Mouse (Mus musculus): ENCODE measurements around the gene Srsf3.
"Not testable (repeated sequence)": the region's sequence is repeated elsewhere in the genome, so short reads cannot be mapped to it uniquely, and the experiment has no call there.

Srsf3 gene

GRCm38 (mm10) chr17:29065971-29066370 is 33.5 kb downstream of the Srsf3 start:
- no peak for DNase-seq

DNA sequence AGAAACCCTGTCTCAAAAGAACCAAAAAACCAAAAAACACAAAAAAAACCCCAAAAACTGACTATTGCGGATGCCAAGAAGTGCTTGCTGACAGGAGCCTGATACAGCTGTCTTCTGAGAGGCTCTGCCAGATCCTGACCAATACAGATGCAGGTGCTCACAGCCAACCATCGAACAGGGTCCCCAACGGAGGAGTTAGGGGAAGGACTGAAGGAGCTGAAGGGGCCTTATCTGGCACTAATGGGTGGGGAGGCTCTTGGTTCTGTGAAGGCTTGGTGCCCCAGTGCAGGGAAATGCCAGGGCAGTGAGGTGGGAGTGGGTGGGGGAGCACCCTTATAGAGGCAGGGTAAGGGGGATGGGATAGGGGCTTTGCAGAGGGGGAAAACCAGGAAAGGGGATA is 35.0 kb downstream of the Srsf3 start:
- not testable (repeated sequence) for DNase-seq

DNA sequence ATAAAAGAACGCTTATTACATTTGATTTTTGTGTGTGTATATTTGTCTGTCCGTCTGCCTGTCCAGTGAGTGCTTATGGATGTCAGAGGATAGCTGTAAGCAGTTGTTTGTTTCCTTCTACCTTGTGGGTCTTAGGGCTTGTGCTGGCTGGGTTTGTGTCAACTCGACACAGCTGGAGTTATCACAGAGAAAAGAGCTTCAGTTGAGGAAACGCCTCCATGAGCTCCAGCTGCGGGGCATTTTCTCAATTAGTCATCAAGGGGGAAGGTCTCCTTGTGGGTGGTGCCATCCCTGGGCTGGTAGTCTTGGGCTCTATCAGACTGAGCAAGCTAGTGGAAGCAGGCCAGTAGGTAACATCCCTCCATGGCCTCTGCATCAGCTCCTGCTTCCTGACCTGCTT is 35.4 kb downstream of the Srsf3 start:
- no peak for DNase-seq

GRCm38 (mm10) chr17:29069063-29069462 is 36.6 kb downstream of the Srsf3 start:
- no peak for DNase-seq

- DNase-seq, result no peak
These were observed 39.4 kb downstream of the Srsf3 start for GRCm38 (mm10) chr17:29071820-29072219.

DNA sequence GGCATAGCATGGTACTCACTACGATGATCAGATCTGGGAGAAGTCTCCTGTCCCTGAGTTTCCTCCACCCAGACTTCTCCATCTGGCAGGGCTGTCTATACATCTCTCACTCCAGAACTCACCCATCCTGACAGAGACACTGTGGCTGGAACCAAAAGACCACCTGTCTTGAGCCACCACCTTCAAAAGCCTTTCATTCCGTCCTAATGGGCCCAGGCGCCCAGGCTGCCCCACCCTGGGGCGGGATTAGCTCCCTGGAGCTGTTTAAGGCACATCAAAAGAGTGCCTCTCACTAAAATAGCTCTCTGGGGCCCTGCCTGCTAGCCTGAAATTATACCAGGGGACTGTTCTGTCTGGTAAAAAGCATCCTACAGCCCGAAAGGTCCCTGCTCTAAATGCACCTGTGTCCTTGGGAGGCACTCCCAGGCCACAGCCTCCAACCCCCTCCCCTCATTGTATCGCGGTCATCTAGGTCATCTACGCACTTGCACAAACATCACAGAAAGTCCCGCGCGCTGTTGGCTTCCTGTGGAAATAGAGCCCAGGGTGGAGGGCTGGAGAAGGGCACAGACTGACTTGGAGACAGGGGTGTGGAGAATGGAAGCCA is 40.4 kb downstream of the Srsf3 start:
- DNase-seq, result no peak

- no peak for DNase-seq
These were observed 40.9 kb downstream of the Srsf3 start for GRCm38 (mm10) chr17:29073313-29073712.

DNA sequence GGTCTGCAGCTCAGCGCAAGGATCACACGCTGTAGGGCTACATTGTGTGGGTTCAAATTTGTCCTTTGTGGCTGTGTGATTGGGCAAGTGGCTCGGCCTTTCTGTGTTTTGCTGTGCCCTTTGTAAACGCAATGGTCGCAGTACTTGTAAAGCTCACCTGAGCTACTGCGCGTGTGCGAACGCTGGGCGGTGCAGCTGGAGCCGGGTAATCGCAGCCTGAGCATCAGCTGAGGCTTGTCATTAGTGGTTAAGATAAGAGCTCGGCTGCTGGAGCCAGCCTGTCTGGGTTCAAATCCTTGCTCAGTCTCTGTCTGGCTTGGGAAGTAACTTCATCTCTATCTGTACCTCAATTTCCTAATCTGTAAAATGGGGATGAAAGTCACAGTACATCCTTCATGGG is 41.7 kb downstream of the Srsf3 start:
- no peak for DNase-seq

DNA sequence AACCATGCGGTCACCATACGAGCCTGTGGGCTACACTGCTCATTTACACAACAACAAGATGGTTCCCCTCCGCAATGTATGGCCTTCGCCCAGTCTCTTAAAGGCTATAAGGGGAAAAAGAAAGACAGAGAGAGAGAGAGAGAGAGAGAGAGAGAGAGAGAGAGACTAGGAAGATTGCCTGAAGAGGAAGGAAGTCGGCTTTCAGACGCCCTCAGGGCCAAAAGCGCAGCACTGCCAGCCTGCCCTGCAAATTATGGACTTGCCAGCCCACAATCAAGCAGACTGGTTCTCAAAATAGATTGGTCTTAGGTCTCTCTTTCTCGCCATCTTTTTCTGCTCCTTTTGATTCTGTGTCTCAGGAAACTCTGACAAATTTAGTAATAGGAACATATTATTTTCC is 43.8 kb downstream of the Srsf3 start:
- DNase-seq, result no peak

GRCm38 (mm10) chr17:29077786-29078509 is 45.5 kb downstream of the Srsf3 start:
- DNase-seq, result no peak

DNA sequence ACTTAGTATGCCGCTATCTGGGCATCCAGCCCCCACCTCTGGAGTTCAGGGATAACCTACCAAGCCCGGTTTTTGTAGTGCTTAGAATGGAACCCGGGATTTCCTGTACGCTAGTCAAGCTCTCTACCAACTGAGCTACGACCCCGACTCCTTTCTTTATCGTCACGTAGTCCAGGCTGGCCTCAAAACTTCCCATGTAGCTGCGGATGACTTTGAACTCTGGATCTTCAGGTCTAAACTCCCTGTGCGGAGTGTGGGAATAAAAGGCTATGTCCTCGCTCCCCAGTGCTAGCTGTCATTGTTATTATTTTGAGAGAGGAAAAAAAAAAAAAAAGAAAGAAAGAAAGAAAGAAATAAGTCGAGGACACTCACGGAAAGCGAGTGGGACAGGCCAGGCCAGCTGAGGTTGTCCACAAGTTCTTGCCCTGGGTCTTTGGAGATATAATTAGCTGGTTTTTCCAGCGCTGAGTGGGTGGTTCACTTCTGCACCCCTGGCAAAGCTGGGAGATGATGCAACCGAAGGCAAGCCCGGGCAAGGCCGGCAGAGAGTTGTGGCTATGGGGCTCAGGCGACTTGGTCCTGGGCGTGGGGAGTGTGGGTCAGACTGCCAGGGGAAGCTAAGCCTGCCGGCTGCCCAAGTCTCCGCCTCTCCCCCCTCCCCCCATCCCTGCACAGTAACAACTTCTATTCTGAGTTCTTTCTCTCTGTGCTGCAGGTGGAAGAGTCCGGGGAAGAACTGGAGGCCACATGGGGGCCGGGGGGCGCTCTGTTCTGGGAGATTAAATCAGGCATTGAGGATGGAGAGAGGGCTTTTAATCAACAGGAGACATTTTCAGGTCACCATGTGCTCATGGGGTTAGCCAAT is 46.3 kb downstream of the Srsf3 start:
- DNase-seq, result no peak

- DNase-seq, result no peak
These were observed 48.6 kb downstream of the Srsf3 start for GRCm38 (mm10) chr17:29080758-29081617.

GRCm38 (mm10) chr17:29081618-29082381 is 49.4 kb downstream of the Srsf3 start:
- DNase-seq, result no peak

DNA sequence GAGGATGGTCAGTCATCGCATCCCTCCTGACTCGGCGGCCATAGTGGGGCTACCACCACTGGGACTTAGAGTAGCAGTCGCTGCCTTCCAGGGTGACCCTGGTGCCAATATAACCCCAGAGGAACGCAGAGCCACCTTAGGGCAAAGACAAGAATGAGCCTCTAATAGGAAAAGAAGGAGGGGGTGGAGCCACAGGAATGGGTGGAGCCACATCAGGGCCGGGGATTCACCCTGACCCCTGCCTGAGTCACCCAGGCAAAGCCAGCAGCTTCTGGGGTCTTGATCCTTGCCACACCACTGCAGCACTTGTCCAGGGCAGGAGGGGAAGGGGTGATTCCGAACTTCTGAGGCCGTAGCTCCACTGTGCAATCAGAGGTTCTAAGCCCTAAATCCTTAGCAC is 51.2 kb downstream of the Srsf3 start:
- DNase-seq, result no peak

- no peak for DNase-seq
These were observed 52.2 kb downstream of the Srsf3 start for GRCm38 (mm10) chr17:29084656-29085055.

DNA sequence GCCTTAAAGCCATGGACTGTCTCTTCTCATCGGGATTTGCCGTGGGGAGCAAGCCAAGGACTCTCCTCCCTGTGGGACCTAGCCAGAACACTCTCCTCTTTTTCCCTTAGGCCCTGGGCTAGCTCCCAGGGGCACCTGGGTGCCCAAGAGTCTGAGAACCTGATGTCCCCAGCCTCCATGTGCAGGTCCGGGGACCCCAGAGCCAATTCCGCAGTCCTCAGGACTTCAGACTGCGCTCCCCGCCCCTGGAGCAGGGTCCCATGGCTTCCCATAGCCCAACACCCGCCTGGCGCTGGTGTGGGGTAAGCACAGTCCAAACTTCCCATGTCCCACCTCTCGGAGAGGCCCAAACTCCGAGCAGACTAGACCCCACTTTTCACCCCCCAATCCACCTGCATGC is 52.8 kb downstream of the Srsf3 start:
- no peak for DNase-seq

- DNase-seq, result no peak
These were observed 54.5 kb downstream of the Srsf3 start for GRCm38 (mm10) chr17:29086916-29087315.

GRCm38 (mm10) chr17:29090776-29091175 is 58.3 kb downstream of the Srsf3 start, which contains the start of gene Cdkn1a:
TSS of gene Cdkn1a (plus strand) at chr17:29090976.
- no peak for DNase-seq

DNA sequence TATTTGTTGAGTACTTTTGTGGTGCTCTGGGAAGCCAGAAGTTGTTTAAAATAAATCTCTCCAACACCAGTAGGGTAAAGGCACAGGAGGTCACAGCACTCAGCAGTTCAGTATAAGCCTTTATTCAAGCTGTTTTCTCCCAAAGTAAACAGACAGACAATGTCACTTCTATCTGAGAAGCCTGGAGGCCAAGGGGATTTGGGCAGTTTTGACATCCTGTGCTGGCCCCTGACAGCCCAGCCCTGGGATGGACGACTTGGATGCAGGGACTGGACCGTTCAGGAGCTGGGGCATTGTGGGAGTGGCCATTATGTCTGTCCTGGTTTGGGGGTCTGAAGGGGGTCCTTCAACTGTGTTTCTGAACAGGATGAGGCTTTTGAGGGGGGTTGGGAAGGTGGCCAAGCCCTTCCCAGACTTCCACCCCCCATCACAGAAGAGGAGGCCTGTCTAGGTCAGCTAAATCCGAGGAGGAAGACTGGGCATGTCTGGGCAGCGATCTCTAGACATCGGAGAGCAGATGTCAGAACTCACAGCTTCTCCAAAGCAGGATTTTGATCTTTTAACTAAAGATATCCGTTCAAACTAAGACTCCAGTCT is 59.0 kb downstream of the Srsf3 start:
- DNase-seq, result no peak

GRCm38 (mm10) chr17:29092497-29092896 is 60.1 kb downstream of the Srsf3 start:
- no peak for DNase-seq

Data from cerebellum, adult 9-10 months (tissue).